Mouse (Mus musculus): ENCODE data around the gene Nhlrc2. TPM values are rescaled to one million over a fixed set of nuclear protein-coding genes. Genes with fewer than 3 reads are reported as not detected.
"Not testable (repeated sequence)": the region's sequence is repeated elsewhere in the genome, so short reads cannot be mapped to it uniquely, and the experiment has no call there.

Gene Nhlrc2
- total and polyA plus RNA-seq, 3 experiments: 22.4 to 37.6 (median 34.7) TPM

- 0 out of 6 replicates have a peak, but pooled peaks of 1 of the 3 experiments have one; percentile 4 for TF ChIP-seq CTCF (IDR thresholded peaks at IDR 0.05 in 2 of 3, conservative IDR thresholded peaks at IDR 0.05 in 1 of 3; ENCODE audit: control insufficient read depth in 1 of 3, insufficient read depth in 1 of 3, low read depth in 2 of 3, low read length in 3 of 3, poor library complexity in 1 of 3, severe bottlenecking in 1 of 3)
- TF ChIP-seq JUND (IDR thresholded peaks at IDR 0.05; ENCODE audit: low read depth, low read length): no peak
- peak; percentile 71 to 75 for TF ChIP-seq POLR2A (IDR thresholded peaks at IDR 0.05; ENCODE audit: control insufficient read depth in 1 of 2, insufficient read depth in 1 of 2, low read depth in 1 of 2, low read length in 2 of 2, poor library complexity in 1 of 2)
- TF ChIP-seq ZMIZ1 (IDR thresholded peaks at IDR 0.05; ENCODE audit: low read depth, low read length): peak; percentile 87
- TF ChIP-seq ZNF384 (IDR thresholded peaks at IDR 0.05; ENCODE audit: low read depth, low read length): no peak
Observed at GRCm38 (mm10) chr19:56548230-56549032, at the start of gene Nhlrc2 (continued).

- not testable (repeated sequence) for H3K79me2 ChIP-seq (ENCODE audit: control insufficient read depth, insufficient read depth, low read length, poor library complexity); DNase-seq (ENCODE audit: low read depth, low spot score); H3K27ac ChIP-seq (ENCODE audit: control insufficient read depth, low read depth, low read length); H3K9me3 ChIP-seq (replicated peaks; ENCODE audit: insufficient read depth, low read length); H3K27me3 ChIP-seq (ENCODE audit: control insufficient read depth in 1 of 2, insufficient read depth in 2 of 2, low read length in 2 of 2); H3K4me3 ChIP-seq (ENCODE audit: control insufficient read depth in 1 of 2, insufficient read depth in 1 of 2, low read depth in 2 of 2, low read length in 2 of 2); H3K9ac ChIP-seq (ENCODE audit: control insufficient read depth, low read depth, low read length, poor library complexity, severe bottlenecking); H3K36me3 ChIP-seq (ENCODE audit: control insufficient read depth in 1 of 2, insufficient read depth in 2 of 2, low read length in 2 of 2); H3K4me1 ChIP-seq (ENCODE audit: control insufficient read depth in 1 of 2, insufficient read depth in 2 of 2, low read length in 2 of 2)
Observed at GRCm38 (mm10) chr19:56503069-56503468, 45.0 kb upstream of the Nhlrc2 start.

GRCm38 (mm10) chr19:56503525-56503924 is 44.5 kb upstream of the Nhlrc2 start:
- not testable (repeated sequence) for H3K9me3 ChIP-seq (replicated peaks; ENCODE audit: insufficient read depth, low read length); H3K4me1 ChIP-seq (ENCODE audit: control insufficient read depth in 1 of 2, insufficient read depth in 2 of 2, low read length in 2 of 2); H3K9ac ChIP-seq (ENCODE audit: control insufficient read depth, low read depth, low read length, poor library complexity, severe bottlenecking); H3K27me3 ChIP-seq (ENCODE audit: control insufficient read depth in 1 of 2, insufficient read depth in 2 of 2, low read length in 2 of 2); H3K36me3 ChIP-seq (ENCODE audit: control insufficient read depth in 1 of 2, insufficient read depth in 2 of 2, low read length in 2 of 2); H3K79me2 ChIP-seq (ENCODE audit: control insufficient read depth, insufficient read depth, low read length, poor library complexity); H3K4me3 ChIP-seq (ENCODE audit: control insufficient read depth in 1 of 2, insufficient read depth in 1 of 2, low read depth in 2 of 2, low read length in 2 of 2); H3K27ac ChIP-seq (ENCODE audit: control insufficient read depth, low read depth, low read length); DNase-seq (ENCODE audit: low read depth, low spot score)

- H3K9me3 ChIP-seq (replicated peaks; ENCODE audit: insufficient read depth, low read length); H3K79me2 ChIP-seq (ENCODE audit: control insufficient read depth, insufficient read depth, low read length, poor library complexity): not testable (repeated sequence)
Observed at GRCm38 (mm10) chr19:56511207-56511606, 36.9 kb upstream of the Nhlrc2 start.

GRCm38 (mm10) chr19:56513527-56513926 is 34.5 kb upstream of the Nhlrc2 start:
- H3K27me3 ChIP-seq (ENCODE audit: control insufficient read depth in 1 of 2, insufficient read depth in 2 of 2, low read length in 2 of 2); H3K79me2 ChIP-seq (ENCODE audit: control insufficient read depth, insufficient read depth, low read length, poor library complexity); H3K4me3 ChIP-seq (ENCODE audit: control insufficient read depth in 1 of 2, insufficient read depth in 1 of 2, low read depth in 2 of 2, low read length in 2 of 2); H3K36me3 ChIP-seq (ENCODE audit: control insufficient read depth in 1 of 2, insufficient read depth in 2 of 2, low read length in 2 of 2); DNase-seq (ENCODE audit: low read depth, low spot score); H3K9me3 ChIP-seq (replicated peaks; ENCODE audit: insufficient read depth, low read length); H3K9ac ChIP-seq (ENCODE audit: control insufficient read depth, low read depth, low read length, poor library complexity, severe bottlenecking); H3K27ac ChIP-seq (ENCODE audit: control insufficient read depth, low read depth, low read length); H3K4me1 ChIP-seq (ENCODE audit: control insufficient read depth in 1 of 2, insufficient read depth in 2 of 2, low read length in 2 of 2): not testable (repeated sequence)

More at GRCm38 (mm10) chr19:56511207-56511606, 36.9 kb upstream of the Nhlrc2 start:
- not testable (repeated sequence) for DNase-seq (ENCODE audit: low read depth, low spot score); H3K27ac ChIP-seq (ENCODE audit: control insufficient read depth, low read depth, low read length); H3K4me3 ChIP-seq (ENCODE audit: control insufficient read depth in 1 of 2, insufficient read depth in 1 of 2, low read depth in 2 of 2, low read length in 2 of 2); H3K27me3 ChIP-seq (ENCODE audit: control insufficient read depth in 1 of 2, insufficient read depth in 2 of 2, low read length in 2 of 2); H3K36me3 ChIP-seq (ENCODE audit: control insufficient read depth in 1 of 2, insufficient read depth in 2 of 2, low read length in 2 of 2); H3K9ac ChIP-seq (ENCODE audit: control insufficient read depth, low read depth, low read length, poor library complexity, severe bottlenecking); H3K4me1 ChIP-seq (ENCODE audit: control insufficient read depth in 1 of 2, insufficient read depth in 2 of 2, low read length in 2 of 2)

GRCm38 (mm10) chr19:56519408-56519807 is 28.7 kb upstream of the Nhlrc2 start:
- not testable (repeated sequence) for H3K27ac ChIP-seq (ENCODE audit: control insufficient read depth, low read depth, low read length); H3K27me3 ChIP-seq (ENCODE audit: control insufficient read depth in 1 of 2, insufficient read depth in 2 of 2, low read length in 2 of 2); H3K36me3 ChIP-seq (ENCODE audit: control insufficient read depth in 1 of 2, insufficient read depth in 2 of 2, low read length in 2 of 2); H3K79me2 ChIP-seq (ENCODE audit: control insufficient read depth, insufficient read depth, low read length, poor library complexity); H3K4me3 ChIP-seq (ENCODE audit: control insufficient read depth in 1 of 2, insufficient read depth in 1 of 2, low read depth in 2 of 2, low read length in 2 of 2); DNase-seq (ENCODE audit: low read depth, low spot score); H3K4me1 ChIP-seq (ENCODE audit: control insufficient read depth in 1 of 2, insufficient read depth in 2 of 2, low read length in 2 of 2); H3K9me3 ChIP-seq (replicated peaks; ENCODE audit: insufficient read depth, low read length); H3K9ac ChIP-seq (ENCODE audit: control insufficient read depth, low read depth, low read length, poor library complexity, severe bottlenecking)

- H3K4me1 ChIP-seq (ENCODE audit: control insufficient read depth in 1 of 2, insufficient read depth in 2 of 2, low read length in 2 of 2); H3K9ac ChIP-seq (ENCODE audit: control insufficient read depth, low read depth, low read length, poor library complexity, severe bottlenecking); H3K9me3 ChIP-seq (replicated peaks; ENCODE audit: insufficient read depth, low read length); H3K36me3 ChIP-seq (ENCODE audit: control insufficient read depth in 1 of 2, insufficient read depth in 2 of 2, low read length in 2 of 2); H3K79me2 ChIP-seq (ENCODE audit: control insufficient read depth, insufficient read depth, low read length, poor library complexity); H3K27ac ChIP-seq (ENCODE audit: control insufficient read depth, low read depth, low read length); H3K4me3 ChIP-seq (ENCODE audit: control insufficient read depth in 1 of 2, insufficient read depth in 1 of 2, low read depth in 2 of 2, low read length in 2 of 2); DNase-seq (ENCODE audit: low read depth, low spot score); H3K27me3 ChIP-seq (ENCODE audit: control insufficient read depth in 1 of 2, insufficient read depth in 2 of 2, low read length in 2 of 2): not testable (repeated sequence)
Observed at GRCm38 (mm10) chr19:56530529-56530928, 17.5 kb upstream of the Nhlrc2 start.
